9 mouse cellular contexts compared by ENCODE assay signal in the genomic region with DNA sequence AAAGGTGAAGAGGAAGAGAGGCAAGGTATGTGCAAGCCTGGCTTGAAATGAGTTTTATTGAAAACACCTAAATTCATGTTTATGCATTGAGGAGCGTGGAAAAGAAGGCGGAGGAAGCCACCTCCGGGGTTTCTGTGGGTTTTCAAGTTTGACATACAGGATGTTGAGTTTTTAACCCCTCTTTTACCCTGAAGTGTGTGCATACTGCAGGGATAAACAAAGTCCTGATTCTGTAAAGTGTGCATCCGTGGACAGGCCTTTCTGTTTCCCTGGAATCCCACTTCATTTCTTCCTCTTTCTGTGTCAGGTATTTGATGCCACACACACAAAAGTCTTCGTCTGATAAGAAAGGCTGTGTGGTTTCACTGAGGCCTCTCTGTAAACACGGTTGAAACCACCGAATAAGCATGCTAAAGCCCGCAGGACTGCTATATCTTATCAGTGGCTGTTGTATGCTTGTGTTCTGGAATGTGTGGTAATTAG.
DNase-seq lines count a peak whose midpoint lies in the region; ATAC-seq and TF ChIP-seq lines count a peak whose summit lies in the region.
"Had no signal": no experiment of that assay in that cellular context is flagged by ENCODE, and none has a peak within 500 bp of the region (broad histone marks: within the 10 kb centered on the region; RNA-seq: fewer than 3 reads in every experiment).

No protein-coding gene starts in this region.

- TF ChIP-seq EP300 in heart, adult 2 months (IDR thresholded peaks at IDR 0.05; ENCODE audit: insufficient read depth, low read depth, low read length), result no peak

- no peak for TF ChIP-seq CTCF in heart, adult 2 months (IDR thresholded peaks at IDR 0.05)

- H3K9me3 ChIP-seq in neural tube, embryonic 14.5 days (ENCODE audit: control insufficient read depth, low read length), result no peaks in the 10 kb centered on the region

- H3K4me1 ChIP-seq in heart, adult 2 months (ENCODE audit: control insufficient read depth, insufficient read depth, low read length), result peaks cover 26% of the 10 kb centered on the region
- peaks cover 12% of the 10 kb centered on the region for H3K4me1 ChIP-seq in neural tube, embryonic 14.5 days (ENCODE audit: control insufficient read depth, insufficient read depth, low read length)

- H3K4me3 ChIP-seq in heart, adult 2 months, result peak overlapping the region; percentile 22
- no peak overlapping the region for H3K4me3 ChIP-seq in neural tube, embryonic 14.5 days (ENCODE audit: low read depth, low read length)

- 0 out of 2 replicates have a peak, but pooled peaks cover 1% of the 10 kb centered on the region for H3K79me2 ChIP-seq in heart, adult 2 months (replicated peaks; ENCODE audit: control insufficient read depth, insufficient read depth, low read length)

- H3K27ac ChIP-seq in heart, adult 2 months, result peak overlapping the region; percentile 96
- H3K27ac ChIP-seq in neural tube, embryonic 14.5 days (ENCODE audit: low read depth, low read length), result no peak overlapping the region

- H3K4me2 ChIP-seq in neural tube, embryonic 14.5 days (ENCODE audit: low read depth, low read length), result peak overlapping the region; percentile 11; the same call in 1 of the 2 replicates

- peak; percentile 62 for ATAC-seq in CD4-positive, CD25-positive, alpha-beta regulatory T cell, adult 4 months
- ATAC-seq in neural tube, embryonic 14.5 days (ENCODE audit: low read depth), result no peak

- peaks cover 24% of the 10 kb centered on the region for H3K36me3 ChIP-seq in heart, adult 2 months (ENCODE audit: control insufficient read depth, insufficient read depth, low read length)
- H3K36me3 ChIP-seq in neural tube, embryonic 14.5 days (ENCODE audit: control insufficient read depth, insufficient read depth, low read length), result no peaks in the 10 kb centered on the region

- intact Hi-C loops in heart, adult 2 months (cut with DNase I), result loop anchor here (2.0 kb wide), 1 partner anchor 88 kb away; no protein-coding TSS in a partner anchor
- intact Hi-C loops in heart, postnatal 14 days (cut with DNase I), result no loop called here

- H3K27me3 ChIP-seq in heart, adult 2 months (ENCODE audit: control insufficient read depth, insufficient read depth, low read length), result no peaks in the 10 kb centered on the region
- peaks cover 5% of the 10 kb centered on the region; the same call in 1 of the 2 replicates for H3K27me3 ChIP-seq in neural tube, embryonic 14.5 days (ENCODE audit: control insufficient read depth, insufficient read depth, low read length)
- H3K27me3 ChIP-seq: Patski had no signal

- WGBS in heart, adult 2 months, result 8% methylated on average over 8 of the region's 8 CpGs
- 24% methylated on average over 8 of the region's 8 CpGs for WGBS in neural tube, embryonic 14.5 days

- H3K9ac ChIP-seq in heart, adult 2 months (ENCODE audit: low read depth, low read length), result peak overlapping the region; percentile 42; the same call in 1 of the 2 replicates
- H3K9ac ChIP-seq in neural tube, embryonic 14.5 days (replicated peaks; ENCODE audit: low read depth, low read length), result no peak overlapping the region

- peak in 1 of 2 experiments; percentile 48 for DNase-seq in heart, adult 2 months
- no peak for DNase-seq in heart, postnatal 14 days
- peak; percentile 93 for DNase-seq in induced T-regulatory cell, adult 2 months (ENCODE audit: low read depth)
- DNase-seq in adrenal gland, adult 18-20 months (ENCODE audit: low spot score in 2 of 2), result no peak
- no peak for DNase-seq in cerebellum, postnatal 14 days
- no peak for DNase-seq in urinary bladder, postnatal 10 days (ENCODE audit: low spot score)

- TF ChIP-seq POLR2A in heart, adult 2 months (IDR thresholded peaks at IDR 0.05; ENCODE audit: insufficient read depth, low read depth, low read length), result no peak
